Mouse (Mus musculus) kidney, adult 2 months (tissue): ENCODE data around the gene Foxr1.

ENCODE experiments used
- CTCF ChIP-seq: fragments of 200-500 bp; conservative IDR thresholded peaks from 2 replicates; pipeline ENCODE4 v1.5.1; 2011; ENCODE audit warnings: low read depth, mild to moderate bottlenecking, control low read depth, low read length, moderate library complexity, mixed read lengths; ENCODE audit not compliant: insufficient read depth, insufficient read length
- POLR2A ChIP-seq: fragments of 200-500 bp; IDR thresholded peaks from one replicate; pipeline ENCODE4 v1.6.1; 2011; ENCODE audit warnings: low read depth, low read length, control low read depth

DNA sequence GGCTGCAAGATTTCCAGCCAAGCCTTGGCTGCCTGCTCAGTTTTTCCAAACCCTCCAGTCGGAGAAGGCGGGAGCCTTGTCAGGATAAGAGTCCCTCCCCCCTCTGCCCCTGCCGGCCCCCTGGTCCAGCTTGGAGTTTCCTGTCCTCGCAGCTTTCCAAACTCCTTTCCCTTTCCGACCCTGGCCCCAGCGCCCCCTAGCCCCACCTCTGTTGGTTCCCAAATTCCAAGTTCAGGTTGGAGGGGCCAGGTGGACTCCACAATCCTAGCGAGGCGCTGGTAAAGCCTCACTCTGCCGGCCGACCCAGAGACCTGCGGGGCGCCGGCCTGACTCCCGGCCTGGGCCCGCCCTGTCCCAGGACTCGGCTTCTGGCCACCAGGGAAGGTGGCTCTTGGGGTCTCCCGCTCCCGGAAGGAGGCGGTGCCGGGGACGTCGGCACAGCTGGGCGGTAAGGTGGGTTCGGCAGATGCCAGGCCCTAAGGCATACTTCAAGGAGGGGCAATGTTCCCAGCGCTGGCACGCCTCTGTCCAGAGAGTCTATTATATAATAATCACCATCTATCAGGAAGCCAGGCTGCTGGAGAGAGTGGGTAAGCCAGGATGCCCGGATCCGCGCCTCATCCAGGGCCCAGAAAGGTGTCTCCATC is 38.1 kb upstream of the Foxr1 start:
- TF ChIP-seq CTCF (no peak), POLR2A (no peak)
